Mouse (Mus musculus) heart, embryonic 14.5 days (tissue): ENCODE measurements around the gene Adck2. TPM values are rescaled to one million over a fixed set of nuclear protein-coding genes. Genes with fewer than 3 reads are reported as not detected.

Source experiments
- ATAC-seq: fragments of 200-750 bp; cut with Nextera tagmentation; 2 replicates; pipeline ENCODE4 v1.8.0; 2017; ENCODE audit warnings: low read depth, moderate TSS enrichment; ENCODE audit not compliant: insufficient number of reproducible peaks, insufficient read depth, low FRiP score
- H3K27ac ChIP-seq, 2 experiments: fragments of 200-500 bp in 1 of 2; fragments of 300-500 bp in 1 of 2; sonication (generic) in 1 of 2; replicated peaks in 1 of 2; 2 replicates each; pipeline ENCODE4 v1.5.1; 2012 to 2014; ENCODE audit warnings: low read depth in 2 of 2, low read length in 2 of 2, control low read depth in 1 of 2, mild to moderate bottlenecking in 1 of 2, mixed read lengths in 1 of 2; ENCODE audit not compliant: control insufficient read depth in 1 of 2, insufficient read depth in 1 of 2
- H3K27me3 ChIP-seq: fragments of 300-500 bp; sonication (generic); 2 replicates; pipeline ENCODE4 v1.6.1; 2014; ENCODE audit warnings: mild to moderate bottlenecking, low read length, control low read depth; ENCODE audit not compliant: control insufficient read depth, insufficient read depth
- H3K36me3 ChIP-seq: fragments of 300-500 bp; sonication (generic); 2 replicates; pipeline ENCODE4 v1.6.1; 2014; ENCODE audit warnings: mild to moderate bottlenecking, control low read depth, low read length, mixed read lengths; ENCODE audit not compliant: control insufficient read depth, insufficient read depth
- H3K4me1 ChIP-seq, 2 experiments: fragments of 200-500 bp in 1 of 2; fragments of 300-500 bp in 1 of 2; sonication (generic) in 1 of 2; 2 replicates each; pipeline ENCODE4 v1.6.1; 2012 to 2014; ENCODE audit warnings: low read length in 2 of 2, control low read depth in 1 of 2, mixed read lengths in 1 of 2; ENCODE audit not compliant: control insufficient read depth in 2 of 2, insufficient read depth in 2 of 2
- H3K4me2 ChIP-seq: fragments of 300-500 bp; sonication (generic); 2 replicates; pipeline ENCODE4 v1.6.1; 2014; ENCODE audit warnings: mild to moderate bottlenecking, low read length
- H3K4me3 ChIP-seq, 2 experiments: fragments of 200-500 bp in 1 of 2; fragments of 300-500 bp in 1 of 2; sonication (generic) in 1 of 2; 2 replicates each; pipeline ENCODE4 v1.5.1; 2012 to 2014; ENCODE audit warnings: low read length in 2 of 2, mild to moderate bottlenecking in 2 of 2, control low read depth in 1 of 2, low read depth in 1 of 2, moderate library complexity in 1 of 2; ENCODE audit not compliant: control insufficient read depth in 1 of 2, insufficient read depth in 1 of 2
- H3K9ac ChIP-seq: fragments of 300-500 bp; sonication (generic); 2 replicates; pipeline ENCODE4 v1.6.1; 2014; ENCODE audit warnings: mild to moderate bottlenecking, low read length
- H3K9me3 ChIP-seq: fragments of 300-500 bp; sonication (generic); 2 replicates; pipeline ENCODE4 v1.6.1; 2016; ENCODE audit warnings: low read length, control low read depth; ENCODE audit not compliant: control insufficient read depth
- WGBS: fragments of 180-500 bp; shearing (Covaris S2); extraction: QIAGEN DNeasy Blood & Tissue Kit; methylation state at CpG from one replicate; pipeline ENCODE4 v1.1.7; 2014; 5-methylcytosine and 5-hydroxymethylcytosine counted together
- polyA plus RNA-seq: library from polyadenylated mRNA; unstranded; fragments of >200 nt; fragmentation: Nextera tagmentation; extraction: Ambion mirVana; gene quantifications from 2 replicates; pipeline ENCODE4 v1.2.1, GENCODE M21; 2014

The Adck2 gene
- polyA plus RNA-seq, 1 experiment from 2014 or later: 16.1 TPM

GRCm38 (mm10) chr6:39606056-39606455 is 32.4 kb downstream of the Adck2 start:
- H3K4me2 ChIP-seq: peak overlapping the region; percentile 34
- H3K9me3 ChIP-seq: no peaks in the 10 kb centered on the region
- no peaks in the 10 kb centered on the region for H3K27me3 ChIP-seq
- peaks cover 4 to 16% of the 10 kb centered on the region in 2 experiments for H3K4me1 ChIP-seq
- no peak overlapping the region for H3K9ac ChIP-seq
- peaks cover 33% of the 10 kb centered on the region for H3K36me3 ChIP-seq
- no peak for ATAC-seq
- peak overlapping the region in 1 of 2 experiments; percentile 37; a peak in 1 of 4 replicates for H3K27ac ChIP-seq
- 33% methylated on average over 6 of the region's 6 CpGs for whole genome bisulfite sequencing
- no peak overlapping the region for H3K4me3 ChIP-seq

GRCm38 (mm10) chr6:39606862-39607261 is 33.2 kb downstream of the Adck2 start:
- no peak overlapping the region for H3K27ac ChIP-seq
- no peaks in the 10 kb centered on the region for H3K9me3 ChIP-seq
- H3K36me3 ChIP-seq: peaks cover 32% of the 10 kb centered on the region
- WGBS: 41% methylated on average over 3 of the region's 3 CpGs
- peaks cover 4 to 16% of the 10 kb centered on the region in 2 experiments for H3K4me1 ChIP-seq
- no peak overlapping the region for H3K4me3 ChIP-seq
- H3K27me3 ChIP-seq: no peaks in the 10 kb centered on the region
- no peak overlapping the region for H3K9ac ChIP-seq
- H3K4me2 ChIP-seq: no peak overlapping the region
- ATAC-seq: no peak

GRCm38 (mm10) chr6:39607365-39607764 is 33.7 kb downstream of the Adck2 start:
- H3K36me3 ChIP-seq: peaks cover 32% of the 10 kb centered on the region
- H3K4me1 ChIP-seq: peaks cover 4 to 16% of the 10 kb centered on the region in 2 experiments
- no peak overlapping the region for H3K4me2 ChIP-seq
- 43% methylated on average over 5 of the region's 5 CpGs for WGBS
- H3K9me3 ChIP-seq: no peaks in the 10 kb centered on the region
- H3K4me3 ChIP-seq: no peak overlapping the region
- ATAC-seq: no peak
- H3K27ac ChIP-seq: no peak overlapping the region
- no peaks in the 10 kb centered on the region for H3K27me3 ChIP-seq
- no peak overlapping the region for H3K9ac ChIP-seq

GRCm38 (mm10) chr6:39610207-39610606 is 36.5 kb downstream of the Adck2 start:
- WGBS: 69% methylated on average over 2 of the region's 2 CpGs
- H3K4me3 ChIP-seq: no peak overlapping the region
- peaks cover 4 to 16% of the 10 kb centered on the region in 2 experiments for H3K4me1 ChIP-seq
- ATAC-seq: no peak
- no peaks in the 10 kb centered on the region for H3K9me3 ChIP-seq
- no peak overlapping the region for H3K27ac ChIP-seq
- peaks cover 47% of the 10 kb centered on the region for H3K36me3 ChIP-seq
- no peak overlapping the region for H3K4me2 ChIP-seq
- H3K27me3 ChIP-seq: no peaks in the 10 kb centered on the region
- H3K9ac ChIP-seq: no peak overlapping the region

- Histone ChIP-seq H3K36me3 (peaks cover 52% of the 10 kb centered on the region), H3K9me3 (no peaks in the 10 kb centered on the region), H3K4me1 (peaks cover 4 to 8% of the 10 kb centered on the region in 2 experiments), H3K4me2 (no peak overlapping the region), H3K4me3 (no peak overlapping the region), H3K27ac (no peak overlapping the region), H3K27me3 (no peaks in the 10 kb centered on the region), H3K9ac (no peak overlapping the region)
- WGBS: 94% methylated on average over 2 of the region's 2 CpGs
- no peak for ATAC-seq
These were observed 37.6 kb downstream of the Adck2 start for GRCm38 (mm10) chr6:39611296-39611695.

Other genes with a start within 250 kb of the Adck2 start
- gene Slc37a3, start 196.2 kb upstream of the Adck2 start, polyA plus RNA-seq: 35.9 and 39.9 TPM in 2 replicates
- 0.58 and 1.2 TPM in 2 replicates for gene Rab19, start 192.7 kb upstream of the Adck2 start, polyA plus RNA-seq
- gene Mkrn1, start 153.4 kb upstream of the Adck2 start, polyA plus RNA-seq: 65.5 and 94.5 TPM in 2 replicates
- gene Dennd2a, start 16.0 kb upstream of the Adck2 start, polyA plus RNA-seq: 18.1 and 18.8 TPM in 2 replicates
- 0.35 TPM in 1 of 2 replicates, not detected in the other for gene Gm42420, start 11.9 kb downstream of the Adck2 start, polyA plus RNA-seq
- 794 and 856 TPM in 2 replicates for gene Ndufb2, start 18.7 kb downstream of the Adck2 start, polyA plus RNA-seq
- 10.9 and 11.7 TPM in 2 replicates for gene Braf, start 151.6 kb downstream of the Adck2 start, polyA plus RNA-seq
- 205 and 225 TPM in 2 replicates for gene Mrps33, start 237.1 kb downstream of the Adck2 start, polyA plus RNA-seq